ENCODE assay signal across 7 mouse cellular contexts in genomic region chr19:21723280-21723679, GRCm38 (mm10). TPM values are rescaled to one million over a fixed set of nuclear protein-coding genes. Genes with fewer than 3 reads are reported as not detected.
DNase-seq lines count a peak whose midpoint lies in the region; ATAC-seq and TF ChIP-seq lines count a peak whose summit lies in the region.
"Not testable (repeated sequence)": the region's sequence is repeated elsewhere in the genome, so short reads cannot be mapped to it uniquely, and the experiment has no call there.

No protein-coding gene starts in this region.

- not testable (repeated sequence) for ATAC-seq in forebrain, embryonic 12.5 days (ENCODE audit: low FRiP score); hindbrain, embryonic 12.5 days (ENCODE audit: low FRiP score)
- ATAC-seq in forebrain, embryonic 16.5 days: 0 out of 2 replicates have a peak, but pooled peaks have one; percentile 6
- ATAC-seq in midbrain, embryonic 11.5 days (ENCODE audit: low FRiP score): peak; percentile 30
- peak; percentile 8; the same call in 1 of the 2 replicates for ATAC-seq in midbrain, embryonic 15.5 days (replicated peaks)

- H3K36me3 ChIP-seq in forebrain, embryonic 12.5 days (replicated peaks); forebrain, embryonic 16.5 days (ENCODE audit: control insufficient read depth, insufficient read depth); hindbrain, embryonic 12.5 days; midbrain, embryonic 11.5 days (ENCODE audit: control insufficient read depth, insufficient read depth, low read length); midbrain, embryonic 15.5 days (replicated peaks): not testable (repeated sequence)

- not testable (repeated sequence) for TF ChIP-seq CTCF in layer of hippocampus, adult 2 months (conservative IDR thresholded peaks at IDR 0.05)

- H3K4me3 ChIP-seq in forebrain, embryonic 12.5 days (replicated peaks); forebrain, embryonic 16.5 days (replicated peaks; ENCODE audit: low read length); hindbrain, embryonic 12.5 days; layer of hippocampus, adult 2 months; midbrain, embryonic 11.5 days (ENCODE audit: low read depth, low read length); midbrain, embryonic 15.5 days: not testable (repeated sequence)

- H3K9me3 ChIP-seq in forebrain, embryonic 12.5 days; forebrain, embryonic 16.5 days (ENCODE audit: control insufficient read depth, low read length); hindbrain, embryonic 12.5 days (replicated peaks); midbrain, embryonic 11.5 days (ENCODE audit: control insufficient read depth, low read length); midbrain, embryonic 15.5 days: not testable (repeated sequence)

- H3K9ac ChIP-seq in forebrain, embryonic 12.5 days; forebrain, embryonic 16.5 days (replicated peaks; ENCODE audit: low read depth, low read length); hindbrain, embryonic 12.5 days; midbrain, embryonic 11.5 days (ENCODE audit: low read length); midbrain, embryonic 15.5 days: not testable (repeated sequence)

- peak; percentile 61 for DNase-seq in R1 (ENCODE audit: low read depth, low spot score)
- DNase-seq in layer of hippocampus, adult 2 months (ENCODE audit: low spot score in 2 of 2); midbrain, embryonic 11.5 days (ENCODE audit: low spot score, missing footprints): not testable (repeated sequence)

- H3K4me2 ChIP-seq in forebrain, embryonic 12.5 days; forebrain, embryonic 16.5 days (ENCODE audit: low read length); hindbrain, embryonic 12.5 days (replicated peaks); midbrain, embryonic 11.5 days; midbrain, embryonic 15.5 days: not testable (repeated sequence)

- WGBS in forebrain, embryonic 12.5 days: 93% methylated on average over 20 of the region's 20 CpGs
- 88% methylated on average over 20 of the region's 20 CpGs for WGBS in forebrain, embryonic 16.5 days
- WGBS in hindbrain, embryonic 12.5 days: 94% methylated on average over 20 of the region's 20 CpGs
- 95% methylated on average over 20 of the region's 20 CpGs for WGBS in midbrain, embryonic 11.5 days
- WGBS in midbrain, embryonic 15.5 days: 90% methylated on average over 20 of the region's 20 CpGs

- H3K4me1 ChIP-seq in forebrain, embryonic 12.5 days: peaks cover 10% of the 10 kb centered on the region
- not testable (repeated sequence) for H3K4me1 ChIP-seq in forebrain, embryonic 16.5 days (replicated peaks; ENCODE audit: control insufficient read depth, insufficient read depth, low read length); hindbrain, embryonic 12.5 days; midbrain, embryonic 11.5 days (ENCODE audit: control insufficient read depth, insufficient read depth, low read length); midbrain, embryonic 15.5 days

- peak overlapping the region; percentile 68; the same call in 1 of the 2 replicates for H3K27ac ChIP-seq in forebrain, embryonic 12.5 days
- peak overlapping the region; percentile 65 for H3K27ac ChIP-seq in forebrain, embryonic 16.5 days (ENCODE audit: low read length)
- peak overlapping the region; percentile 62; the same call in 1 of the 2 replicates for H3K27ac ChIP-seq in hindbrain, embryonic 12.5 days
- peak overlapping the region; percentile 81; the same call in 1 of the 2 replicates for H3K27ac ChIP-seq in layer of hippocampus, adult 2 months
- H3K27ac ChIP-seq in midbrain, embryonic 11.5 days (ENCODE audit: low read depth, low read length): peak overlapping the region; percentile 84
- 0 out of 2 replicates have a peak overlapping the region, but pooled peaks have one; percentile 66 for H3K27ac ChIP-seq in midbrain, embryonic 15.5 days

- not testable (repeated sequence) for H3K27me3 ChIP-seq in forebrain, embryonic 12.5 days; forebrain, embryonic 16.5 days (replicated peaks; ENCODE audit: control insufficient read depth, insufficient read depth, low read length); hindbrain, embryonic 12.5 days; midbrain, embryonic 11.5 days (ENCODE audit: control insufficient read depth, insufficient read depth, low read length); midbrain, embryonic 15.5 days (replicated peaks)

RNA-seq across cellular contexts. Expression of gene Cemip2, which starts 54.9 kb away (rescaled TPM):
- polyA plus RNA-seq in forebrain, embryonic 12.5 days (2016; fragmentation: Nextera tagmentation; extraction: Ambion mirVana): 88.7 and 89.2 TPM in 2 replicates
- polyA plus RNA-seq in forebrain, embryonic 16.5 days (2015; fragmentation: Nextera tagmentation; extraction: Ambion mirVana): 37.2 and 37.6 TPM in 2 replicates
- 90.3 and 92.0 TPM in 2 replicates for polyA plus RNA-seq in hindbrain, embryonic 12.5 days (2016; fragmentation: Nextera tagmentation; extraction: Ambion mirVana)
- total RNA-seq in layer of hippocampus, adult 2 months (2021): 10 to 100 TPM; 13.3 TPM
- 83.7 and 86.7 TPM in 2 replicates for polyA plus RNA-seq in midbrain, embryonic 11.5 days (2014; fragmentation: Nextera tagmentation; extraction: Ambion mirVana)
- polyA plus RNA-seq in midbrain, embryonic 15.5 days (2015; fragmentation: Nextera tagmentation; extraction: Ambion mirVana): 39.9 and 41.6 TPM in 2 replicates
